In genomic region chr11:43217021-43217420, GRCm38 (mm10) we compare ENCODE assay signal across 8 mouse cellular contexts.
A peak's percentile ranks its signal among the peaks of the same experiment; 100 is the strongest.
DNase-seq lines count a peak whose midpoint lies in the region; ATAC-seq and TF ChIP-seq lines count a peak whose summit lies in the region.

No protein-coding gene starts in this region.

- H3K9ac ChIP-seq in forebrain, postnatal 0 days = no peak overlapping the region

- ATAC-seq in cerebellum, adult (ENCODE audit: insufficient number of reproducible peaks, low FRiP score, low TSS enrichment) = no peak
- ATAC-seq in forebrain, postnatal 0 days = peak; percentile 92
- no peak for ATAC-seq in megakaryocyte progenitor cell, adult 5-6 weeks (replicated peaks; ENCODE audit: poor library complexity)

- 10% methylated on average over 4 of the region's 4 CpGs for WGBS in forebrain, postnatal 0 days

- no peaks in the 10 kb centered on the region for H3K4me1 ChIP-seq in forebrain, postnatal 0 days (ENCODE audit: insufficient read depth)

- no peak for TF ChIP-seq CTCF in forebrain, postnatal 0 days (IDR thresholded peaks at IDR 0.05; ENCODE audit: low read depth)
- no peak for TF ChIP-seq CTCF in left cerebral cortex, adult 2 months (IDR thresholded peaks at IDR 0.05)

- no peak overlapping the region for H3K4me3 ChIP-seq in forebrain, postnatal 0 days (ENCODE audit: low read depth, low read length)
- no peak overlapping the region for H3K4me3 ChIP-seq in left cerebral cortex, adult 2 months

- no peaks in the 10 kb centered on the region for H3K27me3 ChIP-seq in forebrain, postnatal 0 days (ENCODE audit: insufficient read depth, low read length)

- intact Hi-C loops in left cerebral cortex, adult 2 months (cut with DNase I) = no loop called here

- DNase-seq in cerebellum, adult 11 months = peak; percentile 9
- DNase-seq in adrenal gland, adult 2 months = peak; percentile 61
- peak; percentile 85 for DNase-seq in forebrain, postnatal 0 days
- DNase-seq in left cerebral cortex, adult 2 months (ENCODE audit: extremely low spot score in 1 of 2, low spot score in 2 of 2) = peak; percentile 23 to 44
- peak; percentile 53 for DNase-seq in right cerebral cortex, adult 18-20 months
- no peak for DNase-seq in urinary bladder, adult 18-20 months (ENCODE audit: low spot score in 2 of 2)

- no peaks in the 10 kb centered on the region for H3K36me3 ChIP-seq in forebrain, postnatal 0 days (ENCODE audit: insufficient read depth)

- H3K9me3 ChIP-seq in forebrain, postnatal 0 days (ENCODE audit: low read length) = no peaks in the 10 kb centered on the region

- H3K27ac ChIP-seq in forebrain, postnatal 0 days (ENCODE audit: low read depth, low read length) = no peak overlapping the region
- no peak overlapping the region for H3K27ac ChIP-seq in left cerebral cortex, adult 2 months

- no peak overlapping the region for H3K4me2 ChIP-seq in forebrain, postnatal 0 days (ENCODE audit: low read depth)

Comparison
In these comparisons a context has a peak if more than half of its experiments do, and no peak if none do; other contexts are left out.
1. DNase-seq: peak in cerebellum, adult 11 months (single experiment), adrenal gland, adult 2 months (single experiment), forebrain, postnatal 0 days (single experiment), left cerebral cortex, adult 2 months (2 of 2) and right cerebral cortex, adult 18-20 months (single experiment); none in urinary bladder, adult 18-20 months (0 of 2).